Mouse (Mus musculus): ENCODE results near the gene Hnrnpll.
"Not testable (repeated sequence)": the region's sequence is repeated elsewhere in the genome, so short reads cannot be mapped to it uniquely, and the experiment has no call there.

Hnrnpll gene

GRCm38 (mm10) chr17:80059731-80060130, 2.4 kb downstream of the Hnrnpll start:
- DNase-seq (ENCODE audit: low spot score) = no peak

GRCm38 (mm10) chr17:80058501-80058900, 3.6 kb downstream of the Hnrnpll start:
- DNase-seq (ENCODE audit: low spot score) = no peak

GRCm38 (mm10) chr17:80053931-80054734, 8.0 kb downstream of the Hnrnpll start:
- DNase-seq (ENCODE audit: low spot score) = no peak

- DNase-seq (ENCODE audit: low spot score) = no peak
Observed at GRCm38 (mm10) chr17:80051682-80052081, 10.5 kb downstream of the Hnrnpll start.

GRCm38 (mm10) chr17:80049300-80049699, 12.8 kb downstream of the Hnrnpll start:
- not testable (repeated sequence) for DNase-seq (ENCODE audit: low spot score)

GRCm38 (mm10) chr17:80048230-80048629, 13.9 kb downstream of the Hnrnpll start:
- peak; percentile 63 for DNase-seq (ENCODE audit: low spot score)

GRCm38 (mm10) chr17:80041739-80042138, 20.4 kb downstream of the Hnrnpll start:
- no peak for DNase-seq (ENCODE audit: low spot score)

- no peak for DNase-seq (ENCODE audit: low spot score)
Observed at GRCm38 (mm10) chr17:80028675-80029074, 33.5 kb downstream of the Hnrnpll start.

- no peak for DNase-seq (ENCODE audit: low spot score)
Observed at GRCm38 (mm10) chr17:80026189-80026936, 35.8 kb downstream of the Hnrnpll start.

- DNase-seq (ENCODE audit: low spot score) = no peak
Observed at GRCm38 (mm10) chr17:80022090-80022489, 40.0 kb downstream of the Hnrnpll start.

GRCm38 (mm10) chr17:80020495-80020894, 41.6 kb downstream of the Hnrnpll start:
- DNase-seq (ENCODE audit: low spot score) = no peak

GRCm38 (mm10) chr17:80018976-80019541, 43.1 kb downstream of the Hnrnpll start:
- DNase-seq (ENCODE audit: low spot score) = no peak

GRCm38 (mm10) chr17:80018239-80018975, 43.7 kb downstream of the Hnrnpll start:
- no peak for DNase-seq (ENCODE audit: low spot score)

- peak; percentile 59 for DNase-seq (ENCODE audit: low spot score)
Observed at GRCm38 (mm10) chr17:80017389-80017788, 44.7 kb downstream of the Hnrnpll start.

- DNase-seq (ENCODE audit: low spot score) = not testable (repeated sequence)
Observed at GRCm38 (mm10) chr17:80016400-80016799, 45.7 kb downstream of the Hnrnpll start.

GRCm38 (mm10) chr17:80014361-80014809, 47.7 kb downstream of the Hnrnpll start:
- DNase-seq (ENCODE audit: low spot score) = no peak

- DNase-seq (ENCODE audit: low spot score) = no peak
Observed at GRCm38 (mm10) chr17:80009926-80010325, 52.2 kb downstream of the Hnrnpll start.

- peak; percentile 70 for DNase-seq (ENCODE audit: low spot score)
Observed at GRCm38 (mm10) chr17:80008847-80009246, 53.3 kb downstream of the Hnrnpll start.

GRCm38 (mm10) chr17:80004345-80005239, 57.5 kb downstream of the Hnrnpll start:
- DNase-seq (ENCODE audit: low spot score) = peak; percentile 82

GRCm38 (mm10) chr17:80003851-80004250, 58.3 kb downstream of the Hnrnpll start:
- not testable (repeated sequence) for DNase-seq (ENCODE audit: low spot score)

GRCm38 (mm10) chr17:80002385-80002852, 59.7 kb downstream of the Hnrnpll start:
- DNase-seq (ENCODE audit: low spot score) = no peak

Data from urinary bladder, postnatal 14 days (tissue).